Mouse (Mus musculus): ENCODE results near the gene Pde1c.

The Pde1c gene

DNA sequence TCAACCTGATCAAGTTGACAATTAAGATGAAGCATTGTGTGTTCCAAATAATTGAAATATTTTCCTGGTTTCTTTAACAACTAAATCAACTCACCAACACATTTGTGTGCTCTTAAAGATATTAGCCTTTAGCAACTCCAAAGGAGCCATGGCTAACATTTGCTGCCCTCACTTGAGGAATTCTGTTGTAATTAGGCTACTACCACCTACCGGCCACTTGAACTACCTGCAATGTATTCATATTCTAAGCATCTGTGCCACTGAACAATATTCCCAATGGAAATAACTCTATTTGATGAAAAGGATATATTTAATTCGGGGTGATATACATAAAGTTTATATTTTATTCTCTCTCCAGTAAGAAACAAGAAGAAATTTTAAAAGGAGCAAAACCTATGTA is 121.0 kb downstream of the Pde1c start:
- DNase-seq (ENCODE audit: low spot score in 2 of 2): no peak

DNA sequence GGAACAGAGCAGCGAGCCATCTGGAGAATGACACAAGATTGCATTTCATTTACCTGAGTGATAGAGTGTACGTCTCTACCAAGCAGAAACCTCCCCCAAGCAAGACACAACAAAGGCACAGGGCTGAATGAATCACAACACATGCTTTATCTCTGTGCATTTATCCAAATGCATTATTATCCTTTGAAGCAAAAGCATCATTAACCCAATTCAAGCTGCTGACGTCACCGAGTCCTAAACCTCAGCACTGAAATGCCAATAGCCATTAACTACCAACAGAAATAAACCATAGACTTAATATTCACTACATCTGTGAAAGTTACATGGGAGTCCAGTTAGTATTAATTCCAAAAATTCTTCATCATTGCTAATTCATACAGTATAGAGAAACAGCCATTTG is 127.4 kb downstream of the Pde1c start:
- DNase-seq (ENCODE audit: low spot score in 2 of 2): no peak

DNA sequence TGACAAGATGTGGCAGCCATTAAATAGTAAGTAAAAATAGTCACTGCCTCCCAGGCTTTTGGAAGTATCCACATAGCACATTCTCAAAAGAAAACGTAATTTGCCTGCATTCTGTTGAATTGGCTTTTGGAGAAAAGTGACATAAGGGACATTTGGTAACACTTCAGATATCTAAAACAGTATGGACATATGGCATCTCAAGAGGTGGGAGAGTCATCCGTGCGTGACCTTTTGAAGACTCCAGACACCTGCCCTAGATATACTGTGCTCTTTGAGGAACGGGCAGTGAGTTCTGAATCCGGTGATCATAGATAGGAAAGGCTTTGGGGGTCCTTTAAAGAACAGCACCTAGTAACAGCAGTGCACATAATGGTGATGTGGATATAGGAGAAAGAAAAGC is 143.1 kb downstream of the Pde1c start:
- no peak for DNase-seq (ENCODE audit: low spot score in 2 of 2)

DNA sequence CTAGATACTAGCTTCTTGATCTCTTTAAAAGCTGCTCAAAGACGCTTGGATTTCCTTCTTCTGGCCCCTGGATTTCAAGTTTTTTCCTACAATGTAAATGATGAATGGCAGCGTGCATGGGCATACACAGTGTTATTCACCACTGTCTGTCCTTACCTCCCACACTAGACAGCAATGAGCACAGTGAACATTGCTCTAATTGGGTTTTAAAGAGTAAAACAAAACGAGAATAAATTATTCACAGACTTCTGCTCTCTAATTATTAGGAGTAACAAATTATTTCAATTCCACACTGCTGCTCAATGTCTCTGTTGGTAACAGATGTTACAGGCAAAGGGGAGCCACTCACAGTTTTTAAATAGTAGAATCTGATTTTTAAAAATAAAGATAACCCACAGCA is 146.0 kb downstream of the Pde1c start:
- no peak for DNase-seq (ENCODE audit: low spot score in 2 of 2)

DNA sequence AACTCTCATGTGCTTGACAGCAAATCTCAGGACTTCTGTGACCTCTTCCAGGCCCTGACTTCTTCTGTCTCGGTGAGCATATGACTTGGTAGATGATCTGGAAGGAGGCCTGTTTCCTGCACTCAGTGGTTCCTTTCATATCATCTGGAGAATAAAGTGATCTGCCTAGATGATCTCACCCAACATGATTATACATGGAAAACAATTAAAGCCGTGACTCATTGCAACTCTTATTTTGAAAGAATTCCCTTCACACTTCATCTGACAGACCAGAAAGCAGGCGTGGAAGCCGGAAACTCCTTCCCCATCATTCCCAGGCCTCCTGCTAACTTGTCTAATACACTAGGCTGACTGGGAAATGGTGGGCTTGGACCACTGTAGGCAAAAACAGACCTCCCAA is 152.7 kb downstream of the Pde1c start:
- DNase-seq (ENCODE audit: low spot score in 2 of 2): no peak

DNA sequence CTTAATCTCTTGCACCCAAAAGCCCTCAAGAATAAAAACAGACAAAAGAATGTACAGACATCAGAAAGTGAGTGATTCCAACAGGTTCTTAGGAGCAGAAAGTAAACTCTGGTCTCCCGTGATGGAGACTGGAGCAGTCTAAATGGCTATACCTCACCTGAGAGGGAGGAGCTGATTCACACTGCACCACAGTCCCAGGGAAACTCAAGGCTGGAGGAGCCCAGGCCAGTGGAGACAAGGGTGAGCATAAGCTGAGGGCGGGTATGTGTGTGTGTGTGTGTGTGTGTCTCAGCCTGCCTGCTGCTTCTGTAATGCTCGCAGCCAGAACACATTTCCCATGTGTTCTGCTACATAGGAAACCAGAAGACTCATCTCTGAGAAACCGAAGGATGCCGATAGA is 179.7 kb downstream of the Pde1c start:
- DNase-seq (ENCODE audit: low spot score in 2 of 2): no peak

DNA sequence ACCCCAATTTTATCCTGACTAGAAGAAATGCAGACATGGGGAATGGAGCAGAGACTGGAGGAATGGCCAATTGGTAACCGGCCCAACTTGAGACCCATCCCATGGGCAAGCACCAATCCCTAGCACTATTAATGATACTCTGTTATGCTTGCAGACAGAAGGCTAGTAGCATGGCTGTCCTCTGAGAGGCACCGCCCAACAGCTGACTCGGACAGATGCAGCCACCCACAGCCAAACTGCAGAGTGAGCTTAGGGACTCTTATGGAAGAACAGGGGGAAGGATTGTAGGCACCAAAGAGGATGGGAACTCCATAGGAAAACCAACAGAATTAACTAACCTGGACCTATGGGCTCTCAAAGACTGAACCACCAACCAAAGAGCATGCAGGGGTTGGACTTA is 192.5 kb downstream of the Pde1c start:
- no peak for DNase-seq (ENCODE audit: low spot score in 2 of 2)

DNA sequence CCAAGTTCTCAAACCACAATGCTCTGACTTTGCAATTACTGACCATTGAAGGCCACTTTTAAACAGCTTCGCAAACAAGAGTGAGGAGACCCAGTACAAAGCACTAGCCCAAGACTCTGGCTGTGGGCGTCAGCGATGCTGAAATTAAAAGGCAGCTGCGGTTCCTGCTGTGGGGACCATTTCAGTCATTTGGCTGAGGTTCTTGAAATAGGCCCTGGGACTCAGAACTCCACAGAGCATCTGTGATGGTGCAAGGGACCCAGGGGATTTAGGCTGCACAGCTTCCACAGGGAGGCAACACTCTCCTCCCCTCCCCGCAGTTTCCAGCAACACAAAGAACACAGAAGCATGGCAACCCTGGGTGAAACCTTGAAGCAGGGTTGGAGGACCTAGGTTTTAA is 194.7 kb downstream of the Pde1c start:
- no peak for DNase-seq (ENCODE audit: low spot score in 2 of 2)

DNA sequence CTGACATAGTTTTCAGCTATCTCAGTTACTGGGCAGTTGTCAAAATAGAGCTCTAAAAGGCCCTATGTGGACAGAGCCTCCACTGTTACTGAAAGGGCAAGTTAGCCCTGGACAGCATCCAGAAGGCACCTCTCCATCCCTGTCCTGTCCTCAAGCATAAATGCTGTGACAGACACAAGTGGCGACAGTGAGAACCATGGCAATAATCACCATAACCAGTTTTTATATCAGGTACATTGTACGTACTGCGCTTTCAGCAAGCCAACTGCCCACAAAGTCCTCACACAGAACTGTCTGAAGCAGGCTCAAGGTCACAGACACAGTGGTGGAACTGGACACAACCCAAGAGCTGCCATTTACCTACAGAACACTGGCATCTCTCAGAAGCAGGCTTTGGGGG is 195.2 kb downstream of the Pde1c start:
- DNase-seq (ENCODE audit: low spot score in 2 of 2): no peak

DNA sequence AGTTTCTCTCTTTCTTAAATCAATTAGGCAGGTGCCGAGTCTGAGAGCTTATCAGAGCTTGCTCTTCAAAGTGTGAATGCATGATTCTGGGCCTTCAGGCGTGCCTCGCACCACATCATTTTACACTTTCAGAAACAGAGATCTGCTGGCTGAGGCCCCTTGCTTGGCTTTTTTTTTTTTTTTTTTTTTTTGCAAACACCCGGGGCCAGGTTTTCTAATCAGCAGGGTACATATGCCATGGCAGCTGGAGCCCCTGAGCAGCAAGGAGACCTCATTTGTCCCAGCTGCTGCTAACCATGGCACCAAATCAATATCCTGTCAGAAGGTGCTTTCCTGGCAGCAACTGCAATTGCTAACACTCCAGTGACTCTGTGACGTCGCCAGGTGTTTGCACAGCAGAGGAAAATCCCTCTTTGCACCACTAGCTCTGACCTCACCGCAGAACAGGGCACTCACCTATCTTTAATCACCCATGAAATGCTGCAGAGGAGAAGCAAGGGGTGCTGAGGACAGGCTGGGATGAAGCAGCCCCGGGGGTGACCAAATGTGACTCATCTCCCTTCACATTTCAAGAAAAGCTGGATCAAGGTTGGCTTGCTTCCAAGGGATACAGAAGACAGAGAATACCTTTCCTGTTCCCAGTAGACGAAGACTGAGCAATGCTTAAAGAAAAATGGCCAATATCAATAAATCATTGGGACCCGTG is 195.7 kb downstream of the Pde1c start:
- DNase-seq (ENCODE audit: low spot score in 2 of 2): peak in 1 of 2 experiments; percentile 28

DNA sequence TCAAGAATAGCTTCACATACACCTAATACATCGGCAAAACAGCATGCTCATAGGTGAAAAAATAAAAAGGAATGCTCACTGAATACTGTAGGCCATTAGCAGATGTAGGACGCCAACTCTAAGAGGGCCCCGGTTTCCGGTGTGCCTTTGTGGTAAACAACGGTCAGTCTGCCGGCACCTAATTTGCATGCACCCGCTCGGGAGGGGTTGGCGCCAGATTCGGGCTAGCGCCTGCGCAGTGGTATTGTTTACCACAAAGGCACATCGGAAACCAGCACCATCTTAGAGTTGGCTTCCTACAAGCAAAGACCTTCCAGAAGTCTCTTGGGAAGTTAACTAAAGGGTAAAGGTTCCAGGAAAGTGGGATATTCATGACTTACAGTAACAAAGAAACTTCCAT is 199.4 kb downstream of the Pde1c start:
- no peak for DNase-seq (ENCODE audit: low spot score in 2 of 2)

DNA sequence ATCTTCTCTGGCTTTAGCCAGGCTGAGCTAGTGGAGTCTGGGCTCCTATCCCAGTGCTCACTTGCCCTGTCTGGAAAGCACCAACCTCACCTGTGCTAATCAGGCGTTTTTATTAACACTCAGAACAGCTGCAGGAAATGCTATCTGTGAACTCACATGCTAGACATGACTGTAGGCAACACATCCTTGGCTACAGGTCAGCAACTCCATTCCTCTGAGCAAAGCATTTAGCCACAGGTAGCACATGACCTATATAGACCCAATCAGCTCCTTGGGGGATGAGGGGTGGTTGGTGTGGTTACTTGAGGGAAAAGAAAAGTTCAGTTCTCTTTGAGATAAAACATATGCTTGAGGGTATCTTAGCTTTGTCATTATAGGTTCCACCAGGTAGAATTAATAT is 200.8 kb downstream of the Pde1c start:
- no peak for DNase-seq (ENCODE audit: low spot score in 2 of 2)

DNA sequence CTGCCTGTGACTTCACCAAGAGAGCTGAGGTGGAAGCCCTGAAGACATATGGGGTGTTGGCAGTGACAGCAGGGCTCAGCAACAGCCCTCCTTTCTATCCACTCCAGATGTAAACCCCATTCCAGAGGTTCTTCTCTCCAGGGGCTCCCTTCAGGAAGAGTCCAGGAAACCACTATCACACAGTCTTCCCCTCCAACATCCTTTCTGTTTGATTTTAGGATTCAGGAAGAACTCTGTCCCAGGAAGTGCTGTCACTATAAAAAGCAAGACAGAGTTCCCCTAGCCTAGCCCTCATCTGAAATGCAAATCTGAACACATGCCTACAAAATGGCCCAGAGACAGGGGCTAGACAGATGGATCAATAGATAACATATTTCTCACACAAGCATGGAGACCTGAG is 201.6 kb downstream of the Pde1c start:
- DNase-seq (ENCODE audit: low spot score in 2 of 2): no peak

DNA sequence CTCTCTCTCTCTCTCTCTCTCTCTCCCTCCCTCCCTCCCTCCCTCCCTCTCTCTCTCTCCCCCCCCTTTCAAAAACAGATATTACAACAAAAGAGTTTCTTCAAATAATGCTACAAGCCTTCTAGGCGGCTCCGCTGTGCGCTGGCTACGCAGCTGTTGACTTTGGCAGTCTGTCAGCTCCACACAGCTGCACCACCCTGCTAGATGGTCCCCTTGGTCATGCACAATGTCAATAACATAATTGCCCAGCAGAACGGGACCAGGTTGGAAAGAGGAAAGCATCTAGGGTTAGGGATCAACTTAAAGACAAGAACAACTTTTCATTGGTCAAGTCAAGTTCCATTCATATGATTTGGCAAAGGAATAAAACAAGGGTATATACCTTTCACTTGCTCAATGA is 206.3 kb downstream of the Pde1c start:
- peak; percentile 30 to 32 for DNase-seq (ENCODE audit: low spot score in 2 of 2)

DNA sequence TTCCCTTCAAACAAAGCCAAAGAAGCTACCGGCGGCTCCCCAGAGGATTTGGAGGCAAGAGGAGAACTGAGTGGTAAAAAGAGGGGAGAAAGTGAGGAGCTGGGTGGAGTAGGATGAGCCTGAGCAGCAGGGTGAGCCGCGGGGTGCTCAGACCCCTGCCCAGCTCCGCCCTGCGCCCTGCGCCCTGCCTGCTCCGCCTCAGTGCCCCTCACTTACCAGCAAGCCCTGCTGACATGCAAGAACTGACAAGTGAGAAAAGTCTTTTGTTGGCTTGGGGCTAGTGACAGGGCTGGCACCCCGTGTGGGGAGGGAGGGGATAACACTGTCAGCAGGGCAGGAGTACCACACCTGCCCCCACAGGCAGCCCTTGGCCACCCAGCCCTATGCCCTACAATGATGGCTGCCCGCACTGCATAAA is 206.8 kb downstream of the Pde1c start:
- DNase-seq (ENCODE audit: low spot score in 2 of 2): peak; percentile 25 to 27

DNA sequence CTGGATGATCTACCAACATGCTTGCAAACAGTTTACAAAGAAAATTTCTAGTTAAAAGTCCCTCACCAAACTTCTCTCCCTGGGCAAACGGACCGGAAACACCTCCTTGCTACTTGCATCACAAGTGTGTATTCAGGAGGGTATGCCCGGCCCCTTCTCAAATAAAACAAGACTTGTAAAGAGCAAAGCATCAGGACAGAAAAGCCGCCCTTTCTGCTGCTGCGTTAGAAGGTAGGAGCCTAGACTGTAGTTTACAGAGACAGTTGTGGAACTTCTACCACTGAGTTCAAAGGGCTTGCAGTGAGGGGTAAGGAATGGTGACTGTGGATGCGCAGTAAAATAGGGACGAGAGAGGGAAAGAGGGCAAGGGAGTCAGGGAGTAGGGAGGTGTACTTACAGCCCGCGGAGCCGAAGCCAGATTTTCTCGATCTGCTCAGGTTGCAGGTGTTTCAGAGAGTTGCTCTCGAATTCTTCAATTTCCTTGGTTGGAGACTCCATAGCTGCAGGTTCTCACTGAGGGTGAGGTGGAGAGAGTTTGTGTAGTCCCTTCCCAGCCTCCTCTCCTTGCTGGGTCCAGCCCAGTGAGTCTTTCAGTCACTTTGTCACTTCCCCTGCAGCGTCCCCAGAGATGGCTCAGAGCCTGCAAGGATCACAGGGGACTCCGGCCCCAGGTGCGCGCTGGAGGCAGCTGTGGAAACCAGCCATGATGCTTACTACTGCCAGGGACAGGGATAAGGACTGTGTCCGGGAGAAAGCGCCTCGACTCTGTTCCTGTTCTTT is 207.4 kb downstream of the Pde1c start:
- no peak for DNase-seq (ENCODE audit: low spot score in 2 of 2)

DNA sequence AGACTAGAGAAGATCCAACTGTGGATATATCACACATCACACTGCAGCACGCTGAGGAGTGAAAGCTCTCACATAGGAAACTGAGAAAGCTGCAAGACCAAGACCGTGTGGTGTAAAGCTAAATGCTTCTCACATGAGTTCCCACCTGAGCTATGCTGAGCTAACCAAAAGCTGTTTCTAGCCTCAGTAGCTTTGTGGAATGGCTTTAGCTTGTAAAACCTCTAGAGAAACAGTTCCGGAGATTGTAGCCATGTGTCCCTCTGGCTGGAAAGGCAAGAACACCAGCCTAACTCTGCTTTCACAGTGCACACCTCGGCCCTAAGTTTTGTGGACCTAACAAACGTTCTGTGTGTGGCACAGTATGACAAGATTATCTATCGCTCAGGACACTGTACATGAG is 208.8 kb downstream of the Pde1c start:
- DNase-seq (ENCODE audit: low spot score in 2 of 2): peak in 1 of 2 experiments; percentile 27

DNA sequence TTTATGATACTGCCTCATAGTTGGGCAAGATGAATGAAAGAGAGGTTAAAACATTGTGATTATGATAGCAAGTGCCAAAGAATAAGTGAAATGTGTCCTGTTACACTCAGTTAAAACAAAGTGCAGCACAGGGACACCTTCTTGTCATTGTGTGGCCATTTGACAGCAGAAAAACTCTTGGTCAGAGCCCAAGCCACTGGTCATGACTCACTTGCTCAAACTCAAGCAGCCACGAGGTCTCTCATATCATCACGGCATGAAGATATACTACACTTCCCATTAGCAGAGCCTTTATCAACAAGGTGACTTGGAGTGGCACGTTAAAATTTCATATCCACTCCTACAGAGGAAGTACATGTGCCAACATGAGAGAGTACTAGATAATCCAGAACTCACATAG is 209.8 kb downstream of the Pde1c start:
- no peak for DNase-seq (ENCODE audit: low spot score in 2 of 2)

DNA sequence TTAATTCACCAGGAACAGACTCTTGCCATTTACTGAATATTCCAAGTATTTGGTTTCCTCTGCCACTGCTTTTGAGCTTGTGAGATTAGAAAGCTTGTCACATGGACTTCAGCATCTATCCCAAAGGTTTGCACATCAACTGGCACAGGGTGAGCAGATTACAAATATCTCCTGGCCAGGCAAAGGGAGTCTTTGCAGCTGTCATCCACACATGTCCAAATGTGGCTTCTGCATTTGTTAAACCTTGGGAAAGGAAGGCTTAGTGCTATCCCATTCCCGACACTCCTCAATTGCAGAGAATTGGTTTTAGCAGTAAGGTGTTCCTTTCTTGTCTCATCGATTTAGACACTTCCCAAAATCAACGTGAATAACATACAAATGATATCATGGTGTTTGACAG is 221.7 kb downstream of the Pde1c start:
- DNase-seq (ENCODE audit: low spot score in 2 of 2): no peak

DNA sequence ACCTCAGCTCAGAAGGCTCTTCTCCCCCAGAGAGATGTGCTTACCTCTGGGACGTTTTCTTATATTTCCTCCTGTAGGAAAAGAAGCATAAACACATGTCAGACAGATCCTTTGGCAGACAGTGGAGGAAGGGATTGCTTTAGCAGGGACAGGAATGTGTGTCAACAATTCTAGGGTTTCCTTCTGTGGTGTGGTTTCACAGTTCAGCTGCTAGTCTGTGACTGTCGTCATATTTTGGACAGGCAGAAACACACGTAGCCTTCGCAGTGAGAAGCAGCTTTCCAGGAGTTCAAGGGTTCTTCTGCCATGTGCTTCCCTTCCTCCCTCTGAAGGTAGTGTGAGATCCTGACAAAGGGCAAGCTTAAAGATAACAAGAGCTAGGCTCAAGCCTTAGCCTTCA is 223.8 kb downstream of the Pde1c start:
- DNase-seq (ENCODE audit: low spot score in 2 of 2): no peak

DNA sequence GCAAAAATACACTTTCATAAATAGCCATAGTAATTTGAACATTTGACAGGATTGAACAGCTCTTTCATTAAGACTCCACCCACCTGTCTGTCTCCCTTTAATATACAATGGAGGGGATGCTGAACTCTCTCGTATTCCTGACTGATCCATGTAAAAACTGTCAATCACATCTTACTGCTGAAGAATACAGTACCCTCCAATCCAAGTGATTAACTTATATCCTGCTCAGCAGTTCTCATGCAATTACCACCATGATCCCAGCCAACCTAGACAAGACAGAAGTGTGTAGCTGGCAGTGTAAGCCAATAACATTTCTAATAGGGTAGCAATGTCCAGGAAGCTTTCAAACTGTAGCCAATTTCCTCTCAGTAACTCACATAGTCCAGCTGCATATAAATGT is 226.9 kb downstream of the Pde1c start:
- DNase-seq (ENCODE audit: low spot score in 2 of 2): no peak

DNA sequence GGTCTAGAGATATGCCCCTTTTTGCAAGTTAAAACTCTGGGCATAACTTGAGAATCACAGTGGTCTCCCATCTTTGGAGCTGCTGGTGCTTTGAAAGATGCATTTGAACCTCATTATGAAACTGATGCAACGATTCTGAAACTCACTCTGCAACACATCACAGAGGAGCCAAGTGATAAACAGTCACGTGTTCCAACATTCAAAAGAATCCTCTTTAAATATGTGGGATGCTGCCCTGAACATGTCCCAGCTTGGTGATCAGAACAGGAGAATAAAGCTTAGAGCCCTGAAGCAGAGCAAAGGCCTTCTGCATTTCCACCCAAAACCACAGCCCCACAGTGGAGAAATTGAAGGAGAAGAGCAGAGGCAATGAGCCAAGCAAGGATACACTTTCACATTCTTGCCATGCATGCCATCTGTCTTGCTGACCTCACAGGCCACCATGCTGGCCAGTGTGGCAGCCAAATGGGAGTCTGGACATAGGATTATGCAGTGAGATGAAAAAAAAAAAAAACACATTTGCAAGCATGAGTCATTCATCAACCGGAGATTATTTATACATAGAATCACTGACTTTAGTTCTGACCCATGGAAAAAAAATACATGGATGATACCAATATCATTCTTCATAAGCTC is 233.0 kb downstream of the Pde1c start:
- no peak for DNase-seq (ENCODE audit: low spot score in 2 of 2)

DNA sequence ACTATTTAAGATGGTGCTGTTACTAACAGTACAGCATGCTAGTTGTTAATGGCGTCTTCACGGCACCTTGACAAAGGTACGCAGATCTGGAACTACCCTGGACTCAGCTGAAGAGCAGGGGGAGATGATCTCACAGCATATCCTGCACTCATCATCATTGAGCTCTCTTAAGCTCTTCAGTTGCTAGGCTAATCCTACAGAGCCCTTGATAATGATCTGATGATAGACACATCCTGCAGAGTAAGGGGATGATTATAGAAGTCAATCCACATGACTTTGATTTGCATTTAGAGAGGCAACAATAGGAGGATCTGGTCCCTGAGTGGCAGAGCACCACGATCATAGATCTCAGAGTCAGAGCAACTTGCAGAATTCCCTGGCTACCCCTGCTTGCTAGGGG is 236.8 kb downstream of the Pde1c start:
- DNase-seq (ENCODE audit: low spot score in 2 of 2): no peak
